Mouse (Mus musculus) megakaryocyte, embryonic 14.5 days (primary cell): Measurements from ENCODE around the gene Macrod1.

Experiments
- FLI1 ChIP-seq: IDR thresholded peaks from 2 replicates; pipeline ENCODE4 v1.6.1; 2012; ENCODE audit warnings: low read length, inconsistent platforms, mixed read lengths
- GATA1 ChIP-seq: IDR thresholded peaks from 3 replicates; pipeline ENCODE4 v1.6.1; 2012; ENCODE audit warnings: mixed read lengths, low read length, inconsistent platforms, borderline replicate concordance

DNA sequence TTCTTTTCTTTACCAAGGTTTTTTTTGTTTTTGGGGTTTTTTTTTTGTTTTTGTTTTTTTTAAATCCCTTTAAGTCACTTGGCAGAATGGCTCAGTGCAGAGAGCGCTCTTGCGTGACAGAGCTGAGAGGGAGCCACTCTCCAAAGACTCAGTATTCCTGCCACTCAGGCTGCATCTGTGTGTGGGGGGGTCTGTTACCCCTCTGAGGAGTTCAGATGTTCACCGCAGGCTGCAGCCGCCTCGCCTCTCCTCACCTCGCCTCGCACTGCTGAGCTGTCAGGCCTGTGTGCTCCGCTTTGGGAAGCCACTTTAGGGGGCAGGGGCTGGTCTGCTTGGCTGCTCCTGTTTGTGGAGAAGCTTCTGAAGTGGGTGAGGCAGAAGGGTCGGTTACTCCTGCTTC is 48.9 kb downstream of the Macrod1 start, which contains the start of gene Flrt1:
- TF ChIP-seq GATA1 = no peak
- no peak for TF ChIP-seq FLI1
